Mouse (Mus musculus): ENCODE data around the gene Fbln2. TPM values are rescaled to one million over a fixed set of nuclear protein-coding genes. Genes with fewer than 3 reads are reported as not detected.

Gene Fbln2
- total RNA-seq, 2 experiments from 2014 or later, result 11.4 to 13.1 TPM

GRCm38 (mm10) chr6:91311204-91311603, 98.9 kb downstream of the Fbln2 start:
- no peak for DNase-seq (ENCODE audit: low spot score in 2 of 2)

- no peak for DNase-seq (ENCODE audit: low spot score in 2 of 2)
Observed at GRCm38 (mm10) chr6:91312491-91312890, 100.2 kb downstream of the Fbln2 start.

Other genes with a start within 250 kb of the Fbln2 start
- gene Iqsec1, start 223.8 kb upstream of the Fbln2 start, total RNA-seq (2021), result 100 to 1,000 TPM; 220 to 234 TPM
- gene Nup210, start 95.6 kb upstream of the Fbln2 start, total RNA-seq (2021), result 10 to 100 TPM; 26.2 to 30.0 TPM
- 100 to 1,000 TPM; 112 to 113 TPM for gene Hdac11, start 55.8 kb upstream of the Fbln2 start, total RNA-seq (2021)
- 10 to 100 TPM; 18.5 to 31.0 TPM for gene Wnt7a, start 198.9 kb downstream of the Fbln2 start, total RNA-seq (2021)